In genomic region chrX:71465417-71465816, GRCm38 (mm10) we compare ENCODE assay signal across 30 mouse cellular contexts. TPM values are rescaled to one million over a fixed set of nuclear protein-coding genes. Genes with fewer than 3 reads are reported as not detected.
DNase-seq lines count a peak whose midpoint lies in the region; ATAC-seq and TF ChIP-seq lines count a peak whose summit lies in the region.
"Had no signal": no experiment of that assay in that cellular context is flagged by ENCODE, and none has a peak within 500 bp of the region (broad histone marks: within the 10 kb centered on the region; RNA-seq: fewer than 3 reads in every experiment).

No protein-coding gene starts in this region.

- no peak overlapping the region for H3K4me3 ChIP-seq in liver, embryonic 11.5 days (ENCODE audit: low read depth, low read length)
- H3K4me3 ChIP-seq in liver, embryonic 13.5 days (replicated peaks): no peak overlapping the region
- no peak overlapping the region for H3K4me3 ChIP-seq in intestine, embryonic 15.5 days (replicated peaks)
- H3K4me3 ChIP-seq in stomach, postnatal 0 days (ENCODE audit: low read depth, low read length): no peak overlapping the region
- H3K4me3 ChIP-seq: embryonic facial prominence, embryonic 12.5 days; embryonic facial prominence, embryonic 15.5 days; erythroblast, embryonic 14.5 days; forebrain, embryonic 12.5 days; forebrain, embryonic 15.5 days; heart, adult 2 months; heart, embryonic 10.5 days; hindbrain, embryonic 10.5 days had no signal

- no peaks in the 10 kb centered on the region for H3K9me3 ChIP-seq in liver, embryonic 11.5 days (ENCODE audit: control insufficient read depth, low read length)
- H3K9me3 ChIP-seq in liver, embryonic 13.5 days (replicated peaks): no peaks in the 10 kb centered on the region
- H3K9me3 ChIP-seq in intestine, embryonic 15.5 days: no peaks in the 10 kb centered on the region
- no peaks in the 10 kb centered on the region for H3K9me3 ChIP-seq in stomach, postnatal 0 days (ENCODE audit: control insufficient read depth, low read length)
- H3K9me3 ChIP-seq: embryonic facial prominence, embryonic 12.5 days; embryonic facial prominence, embryonic 15.5 days; forebrain, embryonic 12.5 days; forebrain, embryonic 15.5 days; G1E; heart, embryonic 10.5 days; hindbrain, embryonic 10.5 days had no signal

- H3K27ac ChIP-seq in liver, embryonic 11.5 days (ENCODE audit: low read depth, low read length): no peak overlapping the region
- no peak overlapping the region for H3K27ac ChIP-seq in liver, embryonic 13.5 days
- H3K27ac ChIP-seq in intestine, embryonic 15.5 days: no peak overlapping the region
- no peak overlapping the region for H3K27ac ChIP-seq in stomach, postnatal 0 days (replicated peaks)
- H3K27ac ChIP-seq: embryonic facial prominence, embryonic 12.5 days; embryonic facial prominence, embryonic 15.5 days; forebrain, embryonic 12.5 days; forebrain, embryonic 15.5 days; heart, adult 2 months; heart, embryonic 10.5 days; hindbrain, embryonic 10.5 days; hindbrain, embryonic 14.5 days; hindbrain, postnatal 0 days had no signal

- 100% methylated on average over 1 of the region's 1 CpGs for WGBS in liver, embryonic 11.5 days
- WGBS in liver, embryonic 13.5 days (ENCODE audit: insufficient replicate concordance): 76% methylated on average over 1 of the region's 1 CpGs
- WGBS in intestine, embryonic 15.5 days: 77% methylated on average over 1 of the region's 1 CpGs
- 65% methylated on average over 1 of the region's 1 CpGs for WGBS in stomach, postnatal 0 days

- TF ChIP-seq EP300 in stomach, postnatal 0 days (optimal IDR thresholded peaks at IDR 0.05): no peak

- no peak overlapping the region for H3K9ac ChIP-seq in liver, embryonic 11.5 days (ENCODE audit: low read depth, low read length)
- no peak overlapping the region for H3K9ac ChIP-seq in liver, embryonic 13.5 days
- no peak overlapping the region for H3K9ac ChIP-seq in intestine, embryonic 15.5 days
- no peak overlapping the region for H3K9ac ChIP-seq in stomach, postnatal 0 days (ENCODE audit: low read length)
- H3K9ac ChIP-seq: embryonic facial prominence, embryonic 12.5 days; embryonic facial prominence, embryonic 15.5 days; forebrain, embryonic 12.5 days; forebrain, embryonic 15.5 days; hindbrain, embryonic 14.5 days had no signal

- H3K36me3 ChIP-seq in liver, embryonic 11.5 days (ENCODE audit: control insufficient read depth, insufficient read depth, low read length): no peaks in the 10 kb centered on the region
- no peaks in the 10 kb centered on the region for H3K36me3 ChIP-seq in liver, embryonic 13.5 days
- H3K36me3 ChIP-seq in intestine, embryonic 15.5 days: no peaks in the 10 kb centered on the region
- H3K36me3 ChIP-seq in stomach, postnatal 0 days (ENCODE audit: control insufficient read depth, insufficient read depth, low read length): no peaks in the 10 kb centered on the region
- H3K36me3 ChIP-seq: embryonic facial prominence, embryonic 12.5 days; embryonic facial prominence, embryonic 15.5 days; forebrain, embryonic 12.5 days; forebrain, embryonic 15.5 days; heart, embryonic 10.5 days; hindbrain, embryonic 10.5 days had no signal

- no peak for TF ChIP-seq CTCF in stomach, postnatal 0 days (IDR thresholded peaks at IDR 0.05; ENCODE audit: low read depth)

- peak; percentile 69 for ATAC-seq in liver, embryonic 11.5 days (replicated peaks; ENCODE audit: low FRiP score)
- ATAC-seq in liver, embryonic 13.5 days (ENCODE audit: low read depth): peak; percentile 72
- peak; percentile 59 for ATAC-seq in megakaryocyte progenitor cell, adult 5-6 weeks (replicated peaks; ENCODE audit: poor library complexity)
- no peak for ATAC-seq in intestine, embryonic 15.5 days
- no peak for ATAC-seq in stomach, postnatal 0 days (ENCODE audit: low FRiP score, low TSS enrichment)
- ATAC-seq: forebrain, embryonic 15.5 days; hindbrain, postnatal 0 days; inflammation-experienced regulatory T-cells, adult 6 months had no signal

- H3K4me2 ChIP-seq in liver, embryonic 11.5 days: no peak overlapping the region
- no peak overlapping the region for H3K4me2 ChIP-seq in liver, embryonic 13.5 days
- no peak overlapping the region for H3K4me2 ChIP-seq in intestine, embryonic 15.5 days (replicated peaks)
- H3K4me2 ChIP-seq in stomach, postnatal 0 days (replicated peaks; ENCODE audit: low read depth): no peak overlapping the region
- H3K4me2 ChIP-seq: embryonic facial prominence, embryonic 12.5 days; embryonic facial prominence, embryonic 15.5 days; forebrain, embryonic 12.5 days; forebrain, embryonic 15.5 days; hindbrain, embryonic 14.5 days had no signal

- H3K27me3 ChIP-seq in liver, embryonic 11.5 days (replicated peaks; ENCODE audit: control insufficient read depth, insufficient read depth, low read length): peaks cover 3% of the 10 kb centered on the region; the same call in 1 of the 2 replicates
- H3K27me3 ChIP-seq in liver, embryonic 13.5 days: no peaks in the 10 kb centered on the region
- H3K27me3 ChIP-seq in intestine, embryonic 15.5 days (replicated peaks): no peaks in the 10 kb centered on the region
- H3K27me3 ChIP-seq in stomach, postnatal 0 days (ENCODE audit: control insufficient read depth, insufficient read depth, low read length): no peaks in the 10 kb centered on the region
- H3K27me3 ChIP-seq: CH12.LX; embryonic facial prominence, embryonic 12.5 days; embryonic facial prominence, embryonic 15.5 days; forebrain, embryonic 12.5 days; forebrain, embryonic 15.5 days had no signal

- H3K4me1 ChIP-seq in liver, embryonic 11.5 days (replicated peaks; ENCODE audit: control insufficient read depth, insufficient read depth, low read length): peaks cover 5% of the 10 kb centered on the region
- peaks cover 36% of the 10 kb centered on the region for H3K4me1 ChIP-seq in liver, embryonic 13.5 days (replicated peaks)
- H3K4me1 ChIP-seq in intestine, embryonic 15.5 days (replicated peaks): no peaks in the 10 kb centered on the region
- H3K4me1 ChIP-seq in stomach, postnatal 0 days (replicated peaks; ENCODE audit: control insufficient read depth, insufficient read depth): no peaks in the 10 kb centered on the region
- H3K4me1 ChIP-seq: embryonic facial prominence, embryonic 12.5 days; embryonic facial prominence, embryonic 15.5 days; forebrain, embryonic 12.5 days; forebrain, embryonic 15.5 days; heart, embryonic 10.5 days; hindbrain, embryonic 10.5 days had no signal

- DNase-seq in liver, embryonic 11.5 days (ENCODE audit: low spot score): no peak
- DNase-seq in liver (no peak), NIH3T3 (ENCODE audit: low read depth) (peak; percentile 26)
- DNase-seq in liver, embryonic 13.5 days: no peak
- no peak for DNase-seq in gastrocnemius, adult 8-10 months (ENCODE audit: low spot score in 2 of 2)
- no peak for DNase-seq in stomach, postnatal 0 days (ENCODE audit: low spot score)
- DNase-seq: adrenal gland, postnatal 10 days; adrenal gland, postnatal 36 days; B cell, adult 2 months; cerebellum, adult 18-20 months; cerebellum, adult 9-10 months; cerebellum, postnatal 14 days; gastrocnemius, postnatal 10 days; gastrocnemius, postnatal 36 days; heart, adult 2 months; heart, postnatal 36 days had no signal

RNA-seq across cellular contexts. Expression of gene Cd99l2, which starts 27.2 kb away (rescaled TPM):
- polyA plus RNA-seq in liver, embryonic 11.5 days (2014; fragmentation: Nextera tagmentation; extraction: Ambion mirVana): 17.2 and 19.0 TPM in 2 replicates
- polyA plus RNA-seq in liver, embryonic 13.5 days (2015; fragmentation: Nextera tagmentation; extraction: Ambion mirVana): 11.0 and 11.8 TPM in 2 replicates
- 3.9 and 5.6 TPM in 2 replicates for total RNA-seq in megakaryocyte progenitor cell, adult 5-6 weeks (2015)
- total RNA-seq in megakaryocyte progenitor cell, adult 5-6 weeks (2017): 4.1 and 9.5 TPM in 2 replicates
- 10 to 100 TPM; 56.0 to 77.3 (median 61.3) TPM for total RNA-seq in gastrocnemius, adult 8-10 months (2022)
- polyA plus RNA-seq in intestine, embryonic 15.5 days (2015; fragmentation: Nextera tagmentation; extraction: Ambion mirVana): 24.9 and 25.6 TPM in 2 replicates
- polyA plus RNA-seq in stomach, postnatal 0 days (2015; fragmentation: Nextera tagmentation; extraction: Ambion mirVana): 12.2 and 13.1 TPM in 2 replicates

Comparison
In these comparisons a context has a peak if more than half of its experiments do, and no peak if none do; other contexts are left out.
1. ATAC-seq: peak in liver, embryonic 11.5 days (single experiment), liver, embryonic 13.5 days (single experiment) and megakaryocyte progenitor cell, adult 5-6 weeks (single experiment); none in intestine, embryonic 15.5 days (single experiment) and stomach, postnatal 0 days (single experiment).